ENCODE assay signal across 12 mouse cellular contexts in the genomic region with DNA sequence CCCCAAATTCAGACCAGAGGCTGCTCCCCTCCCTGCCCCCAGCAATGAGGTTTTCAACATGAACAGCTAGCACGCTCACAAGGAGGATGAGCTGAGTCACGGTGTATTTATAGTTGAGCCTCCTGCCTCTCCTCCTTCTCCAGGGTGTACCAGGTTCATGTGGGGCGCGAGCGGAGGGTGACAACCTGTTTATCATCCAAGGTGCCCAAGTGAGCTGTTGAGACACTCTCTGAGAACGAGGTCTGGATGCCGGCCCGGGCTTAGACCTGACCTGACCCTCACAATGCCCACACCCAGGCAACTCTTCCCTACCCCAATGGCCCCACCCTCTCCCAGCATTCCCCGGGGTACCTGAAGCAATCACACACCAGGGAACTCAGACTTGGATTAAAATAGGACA. TPM values are rescaled to one million over a fixed set of nuclear protein-coding genes. Genes with fewer than 3 reads are reported as not detected.
DNase-seq lines count a peak whose midpoint lies in the region; ATAC-seq and TF ChIP-seq lines count a peak whose summit lies in the region.
"Had no signal": no experiment of that assay in that cellular context is flagged by ENCODE, and none has a peak within 500 bp of the region (broad histone marks: within the 10 kb centered on the region; RNA-seq: fewer than 3 reads in every experiment).

No protein-coding gene starts in this region.

- no peaks in the 10 kb centered on the region for H3K36me3 ChIP-seq in intestine, embryonic 16.5 days (ENCODE audit: control insufficient read depth, insufficient read depth, low read length)
- H3K36me3 ChIP-seq in intestine, embryonic 15.5 days: no peaks in the 10 kb centered on the region
- no peaks in the 10 kb centered on the region for H3K36me3 ChIP-seq in heart, embryonic 10.5 days
- H3K36me3 ChIP-seq in kidney, embryonic 14.5 days (ENCODE audit: control insufficient read depth, insufficient read depth, low read length): no peaks in the 10 kb centered on the region
- no peaks in the 10 kb centered on the region for H3K36me3 ChIP-seq in midbrain, embryonic 13.5 days

- no peak overlapping the region for H3K27ac ChIP-seq in intestine, embryonic 16.5 days (ENCODE audit: low read length)
- no peak overlapping the region for H3K27ac ChIP-seq in intestine, embryonic 15.5 days
- H3K27ac ChIP-seq in bone marrow macrophage, adult 2 months (ENCODE audit: insufficient read depth, low read depth, low read length): peak overlapping the region; percentile 70
- H3K27ac ChIP-seq in heart, embryonic 10.5 days: peak overlapping the region; percentile 83
- H3K27ac ChIP-seq in kidney, embryonic 14.5 days (ENCODE audit: low read depth, low read length): no peak overlapping the region
- H3K27ac ChIP-seq in midbrain, embryonic 13.5 days: no peak overlapping the region

- no peak for ATAC-seq in intestine, embryonic 16.5 days
- no peak for ATAC-seq in intestine, embryonic 15.5 days
- ATAC-seq in kidney, embryonic 14.5 days (ENCODE audit: low FRiP score, low TSS enrichment): no peak
- ATAC-seq in midbrain, embryonic 13.5 days: no peak

- no peak overlapping the region for H3K4me2 ChIP-seq in intestine, embryonic 16.5 days (ENCODE audit: low read depth, low read length)
- no peak overlapping the region for H3K4me2 ChIP-seq in intestine, embryonic 15.5 days (replicated peaks)
- H3K4me2 ChIP-seq in kidney, embryonic 14.5 days (replicated peaks; ENCODE audit: low read depth, low read length): no peak overlapping the region
- no peak overlapping the region for H3K4me2 ChIP-seq in midbrain, embryonic 13.5 days (replicated peaks)

- no peaks in the 10 kb centered on the region for H3K27me3 ChIP-seq in intestine, embryonic 16.5 days (replicated peaks; ENCODE audit: control insufficient read depth, insufficient read depth, low read length)
- H3K27me3 ChIP-seq in intestine, embryonic 15.5 days (replicated peaks): no peaks in the 10 kb centered on the region
- no peaks in the 10 kb centered on the region for H3K27me3 ChIP-seq in heart, embryonic 10.5 days (ENCODE audit: insufficient read depth, poor library complexity, severe bottlenecking)
- no peaks in the 10 kb centered on the region for H3K27me3 ChIP-seq in kidney, embryonic 14.5 days (ENCODE audit: control insufficient read depth, insufficient read depth, low read length)
- no peaks in the 10 kb centered on the region for H3K27me3 ChIP-seq in midbrain, embryonic 13.5 days

- WGBS in intestine, embryonic 16.5 days: 64% methylated on average over 9 of the region's 9 CpGs
- 64% methylated on average over 9 of the region's 9 CpGs for WGBS in intestine, embryonic 15.5 days
- 46% methylated on average over 9 of the region's 9 CpGs for WGBS in heart, embryonic 10.5 days
- WGBS in kidney, embryonic 14.5 days: 70% methylated on average over 9 of the region's 9 CpGs
- WGBS in midbrain, embryonic 13.5 days: 86% methylated on average over 9 of the region's 9 CpGs

- DNase-seq in heart, embryonic 10.5 days (ENCODE audit: low spot score): no peak
- DNase-seq in lung, postnatal 10 days: peak; percentile 33
- no peak for DNase-seq in T-cell, adult 2 months (ENCODE audit: low spot score)
- DNase-seq: kidney, adult 9 months had no signal

- H3K4me3 ChIP-seq in intestine, embryonic 16.5 days (ENCODE audit: low read length): no peak overlapping the region
- H3K4me3 ChIP-seq in intestine, embryonic 15.5 days (replicated peaks): no peak overlapping the region
- peak overlapping the region; percentile 60 for H3K4me3 ChIP-seq in bone marrow macrophage, adult 2 months (ENCODE audit: insufficient read depth, low read length)
- H3K4me3 ChIP-seq in heart, embryonic 10.5 days: 0 out of 2 replicates have a peak overlapping the region, but pooled peaks have one; percentile 12
- H3K4me3 ChIP-seq in kidney, embryonic 14.5 days (ENCODE audit: low read length): no peak overlapping the region
- H3K4me3 ChIP-seq in midbrain, embryonic 13.5 days (replicated peaks): no peak overlapping the region

- no peak for TF ChIP-seq CTCF in bone marrow macrophage, adult 2 months (IDR thresholded peaks at IDR 0.05; ENCODE audit: low read depth, low read length)

- 0 out of 2 replicates have a peak overlapping the region, but pooled peaks have one; percentile 16 for H3K9ac ChIP-seq in intestine, embryonic 16.5 days (ENCODE audit: low read depth, low read length)
- no peak overlapping the region for H3K9ac ChIP-seq in intestine, embryonic 15.5 days
- no peak overlapping the region for H3K9ac ChIP-seq in kidney, embryonic 14.5 days (ENCODE audit: low read depth, low read length)
- H3K9ac ChIP-seq in midbrain, embryonic 13.5 days (replicated peaks): no peak overlapping the region

- no peaks in the 10 kb centered on the region for H3K4me1 ChIP-seq in intestine, embryonic 16.5 days (ENCODE audit: control insufficient read depth, insufficient read depth, low read length)
- no peaks in the 10 kb centered on the region for H3K4me1 ChIP-seq in intestine, embryonic 15.5 days (replicated peaks)
- peaks cover 23% of the 10 kb centered on the region for H3K4me1 ChIP-seq in bone marrow macrophage, adult 2 months (ENCODE audit: control insufficient read depth, insufficient read depth, low read length)
- H3K4me1 ChIP-seq in heart, embryonic 10.5 days: peaks cover 27% of the 10 kb centered on the region
- no peaks in the 10 kb centered on the region for H3K4me1 ChIP-seq in kidney, embryonic 14.5 days (ENCODE audit: control insufficient read depth, insufficient read depth, low read length)
- H3K4me1 ChIP-seq in midbrain, embryonic 13.5 days (replicated peaks): no peaks in the 10 kb centered on the region

- TF ChIP-seq POLR2A in bone marrow macrophage, adult 2 months (IDR thresholded peaks at IDR 0.05; ENCODE audit: borderline replicate concordance, low read depth, low read length): no peak

- no peaks in the 10 kb centered on the region for H3K9me3 ChIP-seq in intestine, embryonic 16.5 days (ENCODE audit: control insufficient read depth, low read length)
- no peaks in the 10 kb centered on the region for H3K9me3 ChIP-seq in intestine, embryonic 15.5 days
- H3K9me3 ChIP-seq in heart, embryonic 10.5 days: no peaks in the 10 kb centered on the region
- H3K9me3 ChIP-seq in kidney, embryonic 14.5 days (ENCODE audit: control insufficient read depth, low read length): peaks cover 3% of the 10 kb centered on the region; the same call in 1 of the 2 replicates
- no peaks in the 10 kb centered on the region for H3K9me3 ChIP-seq in midbrain, embryonic 13.5 days

RNA-seq across cellular contexts. Expression of a gene that starts 12.6 kb away (rescaled TPM):
- polyA plus RNA-seq in intestine, embryonic 16.5 days (2015; fragmentation: Nextera tagmentation; extraction: Ambion mirVana): 14.0 and 16.5 TPM in 2 replicates
- 15.7 and 17.9 TPM in 2 replicates for polyA plus RNA-seq in intestine, embryonic 15.5 days (2015; fragmentation: Nextera tagmentation; extraction: Ambion mirVana)
- 12.2 and 15.2 TPM in 2 replicates for polyA plus RNA-seq in bone marrow macrophage, adult 2 months (2012; ENCODE audit: insufficient read depth, insufficient read length, missing spikeins)
- polyA plus RNA-seq in heart, embryonic 10.5 days (2016; fragmentation: Nextera tagmentation; extraction: Ambion mirVana): 15.8 and 18.2 TPM in 2 replicates
- polyA plus RNA-seq in kidney, embryonic 14.5 days (2014; fragmentation: Nextera tagmentation; extraction: Ambion mirVana): 14.9 and 18.8 TPM in 2 replicates
- 42.3 and 44.0 TPM in 2 replicates for polyA plus RNA-seq in midbrain, embryonic 13.5 days (2015; fragmentation: Nextera tagmentation; extraction: Ambion mirVana)

RNA-seq across cellular contexts. Expression of a gene that starts 14.6 kb away (rescaled TPM):
- polyA plus RNA-seq in intestine, embryonic 16.5 days (2015; fragmentation: Nextera tagmentation; extraction: Ambion mirVana): 1.3 and 1.9 TPM in 2 replicates
- polyA plus RNA-seq in intestine, embryonic 15.5 days (2015; fragmentation: Nextera tagmentation; extraction: Ambion mirVana): 0.68 and 1.0 TPM in 2 replicates
- polyA plus RNA-seq in bone marrow macrophage, adult 2 months (2012; ENCODE audit: insufficient read depth, insufficient read length, missing spikeins): not detected in 2 replicates
- polyA plus RNA-seq in heart, embryonic 10.5 days (2016; fragmentation: Nextera tagmentation; extraction: Ambion mirVana): 47.5 and 77.0 TPM in 2 replicates
- 0.88 and 1.4 TPM in 2 replicates for polyA plus RNA-seq in kidney, embryonic 14.5 days (2014; fragmentation: Nextera tagmentation; extraction: Ambion mirVana)
- 0.11 and 0.21 TPM in 2 replicates for polyA plus RNA-seq in midbrain, embryonic 13.5 days (2015; fragmentation: Nextera tagmentation; extraction: Ambion mirVana)

RNA-seq across cellular contexts. Expression of a gene that starts 42.7 kb away (rescaled TPM):
- polyA plus RNA-seq in intestine, embryonic 16.5 days (2015; fragmentation: Nextera tagmentation; extraction: Ambion mirVana): 7.4 and 10.6 TPM in 2 replicates
- polyA plus RNA-seq in intestine, embryonic 15.5 days (2015; fragmentation: Nextera tagmentation; extraction: Ambion mirVana): 4.4 and 4.5 TPM in 2 replicates
- not detected in 2 replicates for polyA plus RNA-seq in bone marrow macrophage, adult 2 months (2012; ENCODE audit: insufficient read depth, insufficient read length, missing spikeins)
- polyA plus RNA-seq in heart, embryonic 10.5 days (2016; fragmentation: Nextera tagmentation; extraction: Ambion mirVana): 0.09 and 0.36 TPM in 2 replicates
- polyA plus RNA-seq in kidney, embryonic 14.5 days (2014; fragmentation: Nextera tagmentation; extraction: Ambion mirVana): 0.09 and 0.11 TPM in 2 replicates
- 0.05 and 0.12 TPM in 2 replicates for polyA plus RNA-seq in midbrain, embryonic 13.5 days (2015; fragmentation: Nextera tagmentation; extraction: Ambion mirVana)

RNA-seq across cellular contexts. Expression of a gene that starts 46.4 kb away (rescaled TPM):
- 3.6 and 5.0 TPM in 2 replicates for polyA plus RNA-seq in intestine, embryonic 16.5 days (2015; fragmentation: Nextera tagmentation; extraction: Ambion mirVana)
- polyA plus RNA-seq in intestine, embryonic 15.5 days (2015; fragmentation: Nextera tagmentation; extraction: Ambion mirVana): 5.0 TPM in 2 replicates
- polyA plus RNA-seq in bone marrow macrophage, adult 2 months (2012; ENCODE audit: insufficient read depth, insufficient read length, missing spikeins): not detected in 2 replicates
- 6.3 and 8.8 TPM in 2 replicates for polyA plus RNA-seq in heart, embryonic 10.5 days (2016; fragmentation: Nextera tagmentation; extraction: Ambion mirVana)
- 9.2 and 12.8 TPM in 2 replicates for polyA plus RNA-seq in kidney, embryonic 14.5 days (2014; fragmentation: Nextera tagmentation; extraction: Ambion mirVana)
- polyA plus RNA-seq in midbrain, embryonic 13.5 days (2015; fragmentation: Nextera tagmentation; extraction: Ambion mirVana): 6.2 and 8.1 TPM in 2 replicates

RNA-seq across cellular contexts. Expression of a gene that starts 53.6 kb away (rescaled TPM):
- polyA plus RNA-seq in intestine, embryonic 16.5 days (2015; fragmentation: Nextera tagmentation; extraction: Ambion mirVana): not detected in 2 replicates
- polyA plus RNA-seq in intestine, embryonic 15.5 days (2015; fragmentation: Nextera tagmentation; extraction: Ambion mirVana): not detected in 2 replicates
- not detected in 2 replicates for polyA plus RNA-seq in bone marrow macrophage, adult 2 months (2012; ENCODE audit: insufficient read depth, insufficient read length, missing spikeins)
- not detected in 2 replicates for polyA plus RNA-seq in heart, embryonic 10.5 days (2016; fragmentation: Nextera tagmentation; extraction: Ambion mirVana)
- polyA plus RNA-seq in kidney, embryonic 14.5 days (2014; fragmentation: Nextera tagmentation; extraction: Ambion mirVana): not detected in 2 replicates
- polyA plus RNA-seq in midbrain, embryonic 13.5 days (2015; fragmentation: Nextera tagmentation; extraction: Ambion mirVana): not detected in 2 replicates
- polyA plus RNA-seq: liver, embryonic 16.5 days; neural tube, embryonic 14.5 days; testis, adult 2 months had no signal

Comparison
In these comparisons a context has a peak if more than half of its experiments do, and no peak if none do; other contexts are left out.
1. H3K27ac ChIP-seq: peak in bone marrow macrophage, adult 2 months (single experiment) and heart, embryonic 10.5 days (single experiment); none in intestine, embryonic 16.5 days (single experiment), intestine, embryonic 15.5 days (single experiment), kidney, embryonic 14.5 days (single experiment) and midbrain, embryonic 13.5 days (single experiment).
2. H3K4me3 ChIP-seq: peak in bone marrow macrophage, adult 2 months (single experiment) and heart, embryonic 10.5 days (single experiment); none in intestine, embryonic 16.5 days (single experiment), intestine, embryonic 15.5 days (single experiment), kidney, embryonic 14.5 days (single experiment) and midbrain, embryonic 13.5 days (single experiment).
3. RNA of a gene that starts 14.6 kb away (polyA plus RNA-seq): 47.5 to 77.0 TPM in heart, embryonic 10.5 days; 1.3 to 1.9 TPM in intestine, embryonic 16.5 days, 0.68 to 1.0 TPM in intestine, embryonic 15.5 days, 0.88 to 1.4 TPM in kidney, embryonic 14.5 days, 0.11 to 0.21 TPM in midbrain, embryonic 13.5 days and not detected in bone marrow macrophage, adult 2 months; every median in the first group is over 10 times any median in the second.